Mouse (Mus musculus) liver, embryonic 15.5 days (tissue): ENCODE measurements around the gene Gm10197. TPM values are rescaled to one million over a fixed set of nuclear protein-coding genes. Genes with fewer than 3 reads are reported as not detected.

Source experiments
- ATAC-seq: fragments of 200-750 bp; cut with Nextera tagmentation; 2 replicates; pipeline ENCODE4 v1.8.0; 2017; ENCODE audit warnings: moderate number of reproducible peaks, mild to moderate bottlenecking, moderate library complexity; ENCODE audit not compliant: insufficient read depth
- H3K27ac ChIP-seq: fragments of 300-500 bp; sonication (generic); replicated peaks from 2 replicates; pipeline ENCODE4 v1.5.1; 2015; ENCODE audit warnings: mild to moderate bottlenecking, inconsistent platforms
- H3K27me3 ChIP-seq: fragments of 300-500 bp; sonication (generic); 2 replicates; pipeline ENCODE4 v1.6.1; 2015; ENCODE audit warnings: mild to moderate bottlenecking, inconsistent platforms
- H3K36me3 ChIP-seq: fragments of 300-500 bp; sonication (generic); replicated peaks from 2 replicates; pipeline ENCODE4 v1.6.1; 2015; ENCODE audit warnings: moderate library complexity, mild to moderate bottlenecking, inconsistent platforms
- H3K4me1 ChIP-seq: fragments of 300-500 bp; sonication (generic); replicated peaks from 2 replicates; pipeline ENCODE4 v1.6.1; 2015; ENCODE audit warnings: inconsistent platforms
- H3K4me2 ChIP-seq: fragments of 300-500 bp; sonication (generic); 2 replicates; pipeline ENCODE4 v1.6.1; 2015; ENCODE audit warnings: moderate library complexity, mild to moderate bottlenecking, inconsistent platforms
- H3K4me3 ChIP-seq: fragments of 300-500 bp; sonication (generic); replicated peaks from 2 replicates; pipeline ENCODE4 v1.5.1; 2015; ENCODE audit warnings: mild to moderate bottlenecking, inconsistent platforms
- H3K9ac ChIP-seq: fragments of 300-500 bp; sonication (generic); 2 replicates; pipeline ENCODE4 v1.6.1; 2015; ENCODE audit warnings: moderate library complexity, mild to moderate bottlenecking, inconsistent platforms
- H3K9me3 ChIP-seq: fragments of 300-500 bp; sonication (generic); replicated peaks from 2 replicates; pipeline ENCODE4 v1.6.1; 2016; ENCODE audit warnings: inconsistent platforms
- WGBS: fragments of 180-500 bp; shearing (Covaris S2); methylation state at CpG from one replicate; pipeline ENCODE4 v1.1.7; 2015; ENCODE audit warnings: mixed read lengths; ENCODE audit not compliant: insufficient replicate concordance; 5-methylcytosine and 5-hydroxymethylcytosine counted together
- polyA plus RNA-seq: library from polyadenylated mRNA; unstranded; fragments of >200 nt; fragmentation: Nextera tagmentation; extraction: Ambion mirVana; gene quantifications from 2 replicates; pipeline ENCODE4 v1.2.1, GENCODE M21; 2015

Gm10197 gene
- polyA plus RNA-seq, 1 experiment from 2014 or later: not detected

DNA sequence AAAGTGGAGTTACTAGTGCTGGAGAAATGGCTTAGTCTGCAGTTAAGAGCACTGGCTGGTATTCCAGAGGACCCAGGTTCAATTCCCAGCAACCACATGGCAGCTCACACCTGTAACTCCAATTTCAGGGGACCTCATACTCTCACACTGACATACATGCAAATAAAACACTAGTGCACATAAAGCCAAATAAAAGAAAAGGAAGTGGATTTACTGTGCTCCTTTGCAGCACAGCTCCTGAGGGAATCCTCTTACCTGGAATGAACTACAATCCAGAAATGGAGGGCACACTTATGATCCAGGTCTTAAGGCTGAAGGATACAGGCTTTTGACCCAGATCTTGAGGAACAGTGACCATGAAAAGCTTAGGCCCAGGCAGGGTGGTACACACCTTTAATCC is 22.1 kb upstream of the Gm10197 start:
- Histone ChIP-seq H3K36me3 (peaks cover 4% of the 10 kb centered on the region), H3K27ac (no peak overlapping the region), H3K4me2 (no peak overlapping the region), H3K4me1 (peaks cover 41% of the 10 kb centered on the region), H3K27me3 (no peaks in the 10 kb centered on the region), H3K9me3 (no peaks in the 10 kb centered on the region), H3K4me3 (no peak overlapping the region), H3K9ac (no peak overlapping the region)
- no peak for ATAC-seq

DNA sequence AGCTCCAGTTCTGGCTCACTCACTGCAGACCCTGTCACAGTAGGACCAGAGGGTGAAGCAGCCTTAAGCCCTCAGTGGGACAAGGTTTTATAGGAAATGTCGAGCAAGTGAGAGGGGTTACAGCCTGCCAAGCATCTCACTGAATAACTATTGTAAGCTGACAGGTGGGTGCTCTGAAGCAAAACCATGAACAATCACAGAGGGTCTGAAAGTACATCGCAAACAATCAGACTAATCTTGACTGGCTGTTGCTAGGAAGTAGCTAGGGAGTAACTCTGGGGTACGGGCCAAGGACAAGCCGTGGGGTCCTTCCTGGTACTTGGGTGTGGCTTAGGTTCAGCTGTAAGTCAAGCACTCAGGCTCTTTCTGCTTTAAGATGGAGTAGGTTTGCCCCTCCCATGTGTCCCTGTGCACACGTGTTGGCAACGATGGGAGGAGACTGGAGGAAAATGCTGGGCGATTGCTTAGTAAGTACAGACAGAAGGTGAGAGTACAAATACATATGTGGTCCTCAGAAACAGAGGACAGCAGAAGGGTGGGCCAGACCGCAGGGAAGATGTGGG is 21.3 kb upstream of the Gm10197 start:
- H3K27ac ChIP-seq: no peak overlapping the region
- no peak overlapping the region for H3K9ac ChIP-seq
- H3K27me3 ChIP-seq: no peaks in the 10 kb centered on the region
- H3K9me3 ChIP-seq: no peaks in the 10 kb centered on the region
- H3K4me1 ChIP-seq: peaks cover 44% of the 10 kb centered on the region
- 57% methylated on average over 8 of the region's 8 CpGs for WGBS
- peaks cover 12% of the 10 kb centered on the region for H3K36me3 ChIP-seq
- H3K4me3 ChIP-seq: no peak overlapping the region
- no peak for ATAC-seq
- no peak overlapping the region for H3K4me2 ChIP-seq

DNA sequence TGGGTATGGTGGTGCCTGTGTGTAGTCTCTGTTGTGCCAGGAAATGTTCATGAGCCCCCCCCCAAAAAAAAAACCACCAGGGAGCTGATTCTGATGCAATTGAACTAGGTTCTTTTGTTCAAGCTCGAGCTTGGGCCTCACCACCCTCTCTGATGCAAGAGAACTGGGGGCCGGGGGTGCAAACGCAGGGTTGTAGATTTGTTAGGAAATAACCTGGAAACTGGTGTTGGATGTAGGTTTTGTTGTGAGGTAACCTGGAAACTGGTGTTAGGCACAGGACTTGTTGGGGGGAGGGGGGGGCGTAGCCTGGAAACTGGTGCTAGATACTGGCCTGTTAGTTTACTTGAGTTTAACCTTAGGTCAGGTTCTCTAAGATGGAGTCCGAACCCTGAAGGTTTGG is 20.2 kb upstream of the Gm10197 start:
- WGBS: 73% methylated on average over 5 of the region's 5 CpGs
- H3K4me1 ChIP-seq: peaks cover 54% of the 10 kb centered on the region
- H3K9me3 ChIP-seq: no peaks in the 10 kb centered on the region
- peaks cover 22% of the 10 kb centered on the region for H3K36me3 ChIP-seq
- peak overlapping the region; percentile 91 for H3K27ac ChIP-seq
- no peak for ATAC-seq
- peak overlapping the region; percentile 81 for H3K4me2 ChIP-seq
- H3K4me3 ChIP-seq: peak overlapping the region; percentile 100
- H3K27me3 ChIP-seq: no peaks in the 10 kb centered on the region
- H3K9ac ChIP-seq: peak overlapping the region; percentile 65

DNA sequence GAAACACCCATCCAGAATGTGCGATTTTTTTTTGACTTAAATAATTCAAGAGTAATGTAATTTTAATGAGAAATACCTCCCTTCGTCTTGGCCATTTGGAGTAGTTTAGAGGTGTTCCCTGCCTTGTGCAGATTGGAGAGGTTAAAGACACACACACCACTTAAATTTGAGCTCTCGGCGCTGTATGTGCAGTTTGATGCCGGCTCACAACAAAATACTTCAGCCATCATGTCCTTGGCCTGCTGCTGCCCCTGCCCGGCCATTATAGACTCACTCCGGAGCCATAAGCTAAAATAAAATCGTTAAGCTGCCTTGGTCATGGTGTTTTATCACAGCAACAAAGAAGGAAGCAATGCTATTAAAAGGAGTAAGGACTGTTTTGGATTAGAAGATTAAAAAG is 19.8 kb upstream of the Gm10197 start:
- Histone ChIP-seq H3K4me1 (peaks cover 54% of the 10 kb centered on the region), H3K9ac (peak overlapping the region; percentile 65), H3K9me3 (no peaks in the 10 kb centered on the region), H3K4me2 (peak overlapping the region; percentile 81), H3K27ac (peak overlapping the region; percentile 91), H3K4me3 (peak overlapping the region; percentile 100), H3K27me3 (no peaks in the 10 kb centered on the region), H3K36me3 (peaks cover 24% of the 10 kb centered on the region)
- ATAC-seq: no peak
- WGBS: 38% methylated on average over 8 of the region's 8 CpGs

DNA sequence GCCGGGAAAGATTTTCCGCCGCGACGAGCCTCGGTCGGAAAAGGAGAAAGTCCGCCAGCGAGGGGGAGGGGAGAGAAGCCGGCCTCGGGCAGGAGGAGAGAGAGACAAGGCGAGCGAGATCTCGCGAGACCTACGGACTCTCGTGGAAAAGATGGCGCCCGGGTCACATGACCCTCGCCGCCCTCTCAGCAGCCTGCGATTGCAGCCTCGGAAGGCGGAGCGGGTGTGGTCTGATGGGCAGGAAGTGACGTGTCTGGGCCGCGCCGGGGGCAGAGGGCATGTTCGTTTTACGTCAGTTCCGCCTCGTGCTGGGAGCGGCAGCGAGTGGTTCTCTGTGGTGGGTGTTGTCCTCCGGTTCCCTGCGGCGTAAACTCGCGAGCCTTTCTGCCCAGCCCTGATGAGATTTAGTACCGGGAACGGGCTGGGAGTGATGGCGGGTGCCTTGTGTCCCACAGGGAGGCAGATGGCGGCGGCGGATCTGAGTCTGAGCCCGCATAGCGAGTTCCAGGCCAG is 19.0 kb upstream of the Gm10197 start, which contains the start of gene Smndc1:
Gene Smndc1, minus strand, starts transcription at position 84 of the 513 bp plus-strand sequence.
- peak within 1 kb of the TSS; percentile 99 for H3K9ac ChIP-seq
- peak within 1 kb of the TSS; percentile 97 for H3K27ac ChIP-seq
- under 1% methylated on average over 48 of the region's 48 CpGs for WGBS
- no peaks in the 10 kb centered on the region for H3K27me3 ChIP-seq
- peaks cover 33% of the 10 kb centered on the region for H3K36me3 ChIP-seq
- H3K4me3 ChIP-seq: peak within 1 kb of the TSS; percentile 100
- peak within 1 kb of the TSS; percentile 82 for H3K4me2 ChIP-seq
- peak; percentile 97 for ATAC-seq
- H3K4me1 ChIP-seq: peaks cover 54% of the 10 kb centered on the region
- H3K9me3 ChIP-seq: no peaks in the 10 kb centered on the region

DNA sequence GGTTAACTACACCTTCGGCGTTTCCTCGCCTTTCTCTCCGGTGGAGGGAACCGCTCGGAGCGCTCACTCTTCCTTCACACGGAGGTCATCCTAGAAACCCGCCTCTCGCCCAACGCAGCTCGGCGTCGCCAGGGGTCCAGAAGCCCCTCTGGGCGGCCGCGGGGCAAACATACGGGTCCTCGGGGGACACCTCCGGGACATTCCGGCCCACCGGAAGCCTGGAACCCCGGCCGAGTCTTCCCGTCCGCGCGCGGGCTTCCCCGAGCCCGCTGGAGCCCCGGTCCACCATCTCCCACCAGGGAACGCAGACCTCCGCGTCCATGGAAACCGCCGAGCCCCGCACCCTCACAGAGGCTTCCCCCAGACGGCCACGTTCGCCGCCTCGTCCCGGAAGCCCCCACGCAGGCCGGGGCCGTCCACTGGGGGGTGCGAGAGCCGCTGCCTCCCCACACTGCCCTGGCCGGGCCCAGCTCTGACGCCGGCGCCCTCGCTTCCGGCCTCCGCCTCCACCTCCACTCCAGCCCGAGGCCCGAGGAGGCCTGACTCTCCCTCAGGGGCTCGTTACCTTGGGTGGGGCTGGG is 18.4 kb upstream of the Gm10197 start:
- Histone ChIP-seq H3K9ac (peak overlapping the region; percentile 99), H3K27me3 (no peaks in the 10 kb centered on the region), H3K4me1 (peaks cover 53% of the 10 kb centered on the region), H3K36me3 (peaks cover 35% of the 10 kb centered on the region), H3K27ac (peak overlapping the region; percentile 97), H3K9me3 (no peaks in the 10 kb centered on the region), H3K4me2 (peak overlapping the region; percentile 82), H3K4me3 (peak overlapping the region; percentile 100)
- whole genome bisulfite sequencing: under 1% methylated on average over 59 of the region's 59 CpGs
- ATAC-seq: peak; percentile 79

DNA sequence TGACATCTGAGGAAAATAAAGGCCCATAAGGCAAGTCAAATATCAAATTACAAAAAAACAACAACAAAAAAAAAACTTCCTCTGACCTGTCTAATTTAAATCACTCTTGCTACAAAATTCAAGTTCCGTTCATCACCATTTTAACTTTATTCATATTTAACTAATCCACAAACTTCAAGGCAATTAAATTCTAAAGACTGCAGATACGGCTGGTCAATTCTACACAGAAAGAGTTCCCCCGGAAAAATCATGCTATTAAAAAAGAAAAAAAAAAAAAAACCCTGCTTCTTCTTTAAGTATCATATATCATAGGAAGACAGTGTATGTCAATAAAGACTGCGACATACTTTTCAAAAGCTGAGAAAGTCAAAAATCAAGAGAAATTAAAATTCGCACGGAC is 17.9 kb upstream of the Gm10197 start:
- H3K9me3 ChIP-seq: no peaks in the 10 kb centered on the region
- H3K4me2 ChIP-seq: peak overlapping the region; percentile 82
- WGBS: 16% methylated on average over 6 of the region's 6 CpGs
- no peaks in the 10 kb centered on the region for H3K27me3 ChIP-seq
- peaks cover 41% of the 10 kb centered on the region for H3K36me3 ChIP-seq
- H3K4me1 ChIP-seq: peaks cover 48% of the 10 kb centered on the region
- ATAC-seq: no peak
- peak overlapping the region; percentile 100 for H3K4me3 ChIP-seq
- peak overlapping the region; percentile 99 for H3K9ac ChIP-seq
- H3K27ac ChIP-seq: peak overlapping the region; percentile 97; the same call in 1 of the 2 replicates

DNA sequence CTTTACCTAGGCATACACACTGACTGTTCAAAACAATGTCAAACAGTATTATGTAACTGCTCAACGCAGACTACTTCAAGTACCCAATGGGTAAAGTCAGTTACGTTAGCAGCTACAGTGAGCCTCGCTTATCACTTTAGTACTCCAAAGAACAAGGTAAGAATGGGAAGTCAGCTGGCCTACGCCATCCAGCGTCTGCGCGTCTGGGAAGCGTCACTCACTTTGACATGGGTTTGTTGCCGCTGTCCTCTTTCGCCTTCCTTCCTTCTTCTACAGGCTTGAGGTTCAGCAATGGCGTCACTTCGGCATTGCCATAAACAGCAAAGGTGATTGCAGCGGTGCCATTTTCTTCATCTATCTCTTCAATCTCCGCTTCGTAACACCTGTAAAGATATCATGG is 11.8 kb upstream of the Gm10197 start:
- Histone ChIP-seq H3K4me3 (no peak overlapping the region), H3K27me3 (no peaks in the 10 kb centered on the region), H3K36me3 (peaks cover 92% of the 10 kb centered on the region), H3K9ac (no peak overlapping the region), H3K4me2 (no peak overlapping the region), H3K9me3 (no peaks in the 10 kb centered on the region), H3K4me1 (peaks cover 14% of the 10 kb centered on the region), H3K27ac (no peak overlapping the region)
- no peak for ATAC-seq
- WGBS: 92% methylated on average over 15 of the region's 15 CpGs

DNA sequence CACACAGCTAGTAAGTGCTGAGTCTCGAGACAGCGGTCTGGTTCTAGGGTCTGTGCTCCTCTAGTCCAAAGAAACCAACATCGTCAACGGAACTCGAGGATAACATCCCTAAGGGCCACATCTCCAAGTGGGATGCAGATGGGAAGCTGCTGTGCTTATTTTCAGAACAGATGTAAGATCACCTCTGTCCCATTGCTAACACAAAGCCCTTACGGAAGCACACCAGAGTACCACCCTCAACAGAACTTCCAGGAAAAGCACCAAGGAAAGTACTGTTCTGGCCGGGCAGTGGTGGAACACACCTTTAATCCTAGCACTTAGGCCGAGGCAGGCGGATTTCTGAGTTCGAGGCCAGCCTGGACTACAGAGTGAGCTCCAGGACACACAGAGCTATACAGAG is 6.9 kb upstream of the Gm10197 start:
- Histone ChIP-seq H3K36me3 (peaks cover 94% of the 10 kb centered on the region), H3K4me3 (no peak overlapping the region)
- no peak for ATAC-seq

DNA sequence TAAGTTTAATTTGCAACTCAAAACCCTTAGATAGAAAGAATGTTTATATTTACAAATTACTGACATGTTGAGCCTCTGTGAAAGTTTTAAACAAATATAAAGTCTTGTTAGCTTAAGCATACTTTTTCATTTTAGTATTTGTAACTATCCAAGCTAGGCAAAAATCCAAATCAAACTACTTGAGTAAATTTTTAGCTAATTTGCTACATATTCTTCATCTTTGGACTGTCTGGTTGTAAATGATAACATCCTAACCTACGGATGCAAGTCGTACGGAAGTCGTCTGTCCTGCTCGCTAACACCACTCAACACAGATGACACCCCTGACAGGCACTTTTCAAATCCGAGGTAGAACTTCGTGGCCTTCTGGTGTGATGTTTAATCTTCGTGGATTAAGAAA is 6.1 kb upstream of the Gm10197 start:
- no peaks in the 10 kb centered on the region for H3K27me3 ChIP-seq
- H3K4me1 ChIP-seq: no peaks in the 10 kb centered on the region
- ATAC-seq: no peak
- H3K9me3 ChIP-seq: no peaks in the 10 kb centered on the region
- H3K27ac ChIP-seq: no peak overlapping the region
- H3K36me3 ChIP-seq: peaks cover 94% of the 10 kb centered on the region
- no peak overlapping the region for H3K9ac ChIP-seq
- H3K4me2 ChIP-seq: no peak overlapping the region
- 73% methylated on average over 8 of the region's 8 CpGs for WGBS
- no peak overlapping the region for H3K4me3 ChIP-seq

More for the DNA sequence above, 6.9 kb upstream of the Gm10197 start:
- Histone ChIP-seq H3K27me3 (no peaks in the 10 kb centered on the region), H3K9ac (no peak overlapping the region), H3K9me3 (no peaks in the 10 kb centered on the region), H3K4me1 (no peaks in the 10 kb centered on the region), H3K4me2 (no peak overlapping the region), H3K27ac (no peak overlapping the region)
- WGBS: 87% methylated on average over 10 of the region's 10 CpGs

DNA sequence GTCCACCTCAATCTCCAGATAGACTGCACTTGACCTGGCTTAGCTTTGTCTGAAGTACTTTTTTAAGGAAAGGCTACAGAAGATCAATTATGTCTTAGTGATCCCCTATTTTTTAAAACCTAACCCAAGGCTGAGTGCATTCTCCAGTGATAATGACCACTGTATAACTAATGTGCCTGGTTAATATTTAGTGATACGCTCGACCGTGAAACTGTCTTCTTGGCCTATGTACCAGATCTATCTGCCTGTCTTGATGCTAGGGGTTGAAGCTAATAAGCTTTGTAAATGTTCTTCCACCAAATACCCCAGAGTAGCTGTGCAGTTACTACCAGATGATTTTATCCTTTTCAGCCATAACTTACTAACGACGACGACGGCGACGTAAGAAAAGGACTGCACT is 4.2 kb upstream of the Gm10197 start:
- no peak for ATAC-seq
- no peaks in the 10 kb centered on the region for H3K9me3 ChIP-seq
- H3K9ac ChIP-seq: no peak overlapping the region
- peaks cover 90% of the 10 kb centered on the region for H3K36me3 ChIP-seq
- H3K4me3 ChIP-seq: no peak overlapping the region
- no peak overlapping the region for H3K4me2 ChIP-seq
- H3K27ac ChIP-seq: no peak overlapping the region
- H3K4me1 ChIP-seq: no peaks in the 10 kb centered on the region
- WGBS: 89% methylated on average over 9 of the region's 9 CpGs
- H3K27me3 ChIP-seq: no peaks in the 10 kb centered on the region
